Mouse (Mus musculus) left cerebral cortex, adult 2 months (tissue): ENCODE results near the gene Tfcp2l1. TPM values are rescaled to one million over a fixed set of nuclear protein-coding genes. Genes with fewer than 3 reads are reported as not detected.
A peak's percentile ranks its signal among the peaks of the same experiment; 100 is the strongest.
"Not testable (repeated sequence)": the region's sequence is repeated elsewhere in the genome, so short reads cannot be mapped to it uniquely, and the experiment has no call there.

Source experiments
- DNase-seq, 2 experiments: peaks; one replicate each; pipeline ENCODE4 v3.0.0; 2021 to 2022; ENCODE audit warnings: low spot score in 2 of 2, mixed read lengths in 1 of 2; ENCODE audit errors: extremely low spot score in 1 of 2
- H3K27ac ChIP-seq: fragments of 200-600 bp; 2 replicates; pipeline ENCODE4 v1.8.1; 2022
- H3K4me3 ChIP-seq: fragments of 200-600 bp; 2 replicates; pipeline ENCODE4 v1.8.1; 2022
- CTCF ChIP-seq: fragments of 200-600 bp; IDR thresholded peaks from 2 replicates; pipeline ENCODE4 v1.8.1; 2022; ENCODE audit warnings: antibody characterized with exemption, mild to moderate bottlenecking, moderate library complexity
- intact Hi-C: fragments of 180-260 bp; cut with DNase I; formaldehyde crosslinking; loops from one replicate; pipeline ENCODE4 v1.15.1; 2025
- long read RNA-seq, 2 experiments: library from polyadenylated mRNA; stranded (forward); transcript quantifications; one replicate each; pipeline ENCODE4 v2.0.0; 2021; ENCODE audit warnings: borderline mapping rate in 2 of 2
- total RNA-seq, 2 experiments: library from RNA; stranded (reverse); gene quantifications; 2 replicates each; pipeline ENCODE4 v1.2.3; 2021

Gene Tfcp2l1
- total RNA-seq = 1 to 10 TPM; 2.4 to 2.9 TPM
- long read RNA-seq, experiment 1 = 0 reads
- long read RNA-seq, experiment 2 = 0 reads

- peak; percentile 37 to 60 for DNase-seq
- no peak; the same call in none of the 2 replicates for TF ChIP-seq CTCF
- no peak within 1 kb of the TSS for H3K27ac ChIP-seq
- intact Hi-C loops = loop anchor here (5.0 kb wide), 1 partner anchor 129 kb away; no protein-coding TSS in a partner anchor
- peak within 1 kb of the TSS; percentile 52 for H3K4me3 ChIP-seq
Observed at GRCm38 (mm10) chr1:118627781-118628464, at the start of gene Tfcp2l1. TSS of gene Tfcp2l1 (plus strand) at chr1:118627945.

DNA sequence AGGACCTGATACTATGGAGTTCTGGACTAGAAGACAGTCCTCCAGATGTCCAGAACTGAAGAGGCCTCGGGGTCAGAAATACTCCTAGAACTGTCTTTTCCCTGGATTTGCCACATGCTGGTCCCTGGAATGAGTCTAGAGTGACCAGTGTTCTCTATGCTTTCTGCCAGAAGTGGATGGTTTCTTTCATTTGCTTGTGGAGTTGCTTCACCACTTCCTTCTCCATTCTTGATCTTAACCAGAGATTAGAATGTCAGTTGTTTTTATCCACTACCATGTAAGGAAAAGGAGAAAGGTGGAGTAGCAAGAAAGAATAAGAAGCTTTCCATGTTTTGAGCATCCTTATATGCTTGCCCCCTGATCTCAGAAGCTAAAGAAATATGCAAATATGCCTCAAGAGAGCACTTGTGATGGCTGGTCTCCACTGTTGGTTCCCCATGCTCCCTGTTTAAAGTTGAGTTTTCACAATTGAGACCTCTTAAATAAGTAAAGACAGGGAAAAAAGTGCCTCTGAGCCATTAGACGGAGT, 47.5 kb upstream of the Tfcp2l1 start:
- H3K4me3 ChIP-seq = no peak overlapping the region
- intact Hi-C loops = no loop called here

GRCm38 (mm10) chr1:118581179-118581578, 46.6 kb upstream of the Tfcp2l1 start:
- intact Hi-C loops = no loop called here
- Histone ChIP-seq H3K27ac (no peak overlapping the region), H3K4me3 (no peak overlapping the region)
- TF ChIP-seq CTCF = no peak
- DNase-seq = no peak

More for the DNA sequence above, 47.5 kb upstream of the Tfcp2l1 start:
- DNase-seq = no peak
- no peak for TF ChIP-seq CTCF
- no peak overlapping the region for H3K27ac ChIP-seq

DNA sequence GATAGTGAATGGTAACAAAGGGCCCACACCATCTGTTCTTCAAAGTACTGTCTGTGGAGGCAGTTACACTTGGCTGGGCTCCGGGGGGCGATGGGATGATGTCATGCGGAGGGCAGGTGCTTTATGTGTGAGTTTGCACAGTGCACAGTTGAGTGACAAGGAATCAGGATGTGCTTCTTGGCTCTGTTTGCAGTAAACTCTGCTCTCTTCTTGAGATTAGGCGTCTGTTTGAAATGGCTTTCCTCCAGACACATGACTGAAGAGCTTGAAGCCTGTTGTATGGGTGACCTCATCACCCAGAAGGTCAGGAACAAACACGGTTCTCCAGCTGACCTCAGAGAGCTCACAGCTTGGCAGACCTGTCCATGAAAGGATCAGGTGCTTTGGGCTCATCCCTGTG, 38.0 kb upstream of the Tfcp2l1 start:
- Histone ChIP-seq H3K4me3 (no peak overlapping the region), H3K27ac (no peak overlapping the region)
- no peak for TF ChIP-seq CTCF
- DNase-seq = no peak
- intact Hi-C loops = loop anchor here (10.0 kb wide), 1 partner anchor 495 kb away; no protein-coding TSS in a partner anchor

DNA sequence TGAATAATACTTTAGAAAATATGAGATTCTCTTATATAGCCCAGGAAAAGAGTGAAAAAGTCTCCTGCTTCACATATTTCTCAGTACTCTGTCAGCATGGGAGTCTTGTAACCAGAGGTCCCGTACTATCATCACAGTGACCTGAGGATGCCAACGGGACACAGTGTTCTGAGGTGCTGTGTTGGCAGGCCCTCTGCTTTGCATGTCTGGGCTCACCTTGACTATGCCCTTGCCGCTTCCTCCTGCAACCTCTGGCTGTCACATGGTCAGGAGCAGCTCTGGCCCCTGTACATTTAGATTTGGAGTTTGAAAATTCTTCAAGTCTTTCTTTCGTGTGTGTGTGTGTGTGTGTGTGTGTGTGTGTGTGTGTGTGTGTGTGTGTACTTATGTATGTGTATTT, 34.8 kb upstream of the Tfcp2l1 start:
- TF ChIP-seq CTCF = no peak
- H3K4me3 ChIP-seq = no peak overlapping the region
- H3K27ac ChIP-seq = no peak overlapping the region
- intact Hi-C loops = loop anchor here (10.0 kb wide), 1 partner anchor 492 kb away; no protein-coding TSS in a partner anchor
- no peak for DNase-seq

- intact Hi-C loops = loop anchor here (10.0 kb wide), 1 partner anchor 489 kb away; no protein-coding TSS in a partner anchor
- Histone ChIP-seq H3K4me3 (no peak overlapping the region), H3K27ac (no peak overlapping the region)
- DNase-seq = no peak
- TF ChIP-seq CTCF = no peak
Observed at GRCm38 (mm10) chr1:118595395-118595794, 32.4 kb upstream of the Tfcp2l1 start.

- intact Hi-C loops = loop anchor here (10.0 kb wide), 1 partner anchor 487 kb away; no protein-coding TSS in a partner anchor
- Histone ChIP-seq H3K4me3 (no peak overlapping the region), H3K27ac (no peak overlapping the region)
- no peak for DNase-seq
- no peak for TF ChIP-seq CTCF
Observed at GRCm38 (mm10) chr1:118597475-118598213, 30.1 kb upstream of the Tfcp2l1 start.

DNA sequence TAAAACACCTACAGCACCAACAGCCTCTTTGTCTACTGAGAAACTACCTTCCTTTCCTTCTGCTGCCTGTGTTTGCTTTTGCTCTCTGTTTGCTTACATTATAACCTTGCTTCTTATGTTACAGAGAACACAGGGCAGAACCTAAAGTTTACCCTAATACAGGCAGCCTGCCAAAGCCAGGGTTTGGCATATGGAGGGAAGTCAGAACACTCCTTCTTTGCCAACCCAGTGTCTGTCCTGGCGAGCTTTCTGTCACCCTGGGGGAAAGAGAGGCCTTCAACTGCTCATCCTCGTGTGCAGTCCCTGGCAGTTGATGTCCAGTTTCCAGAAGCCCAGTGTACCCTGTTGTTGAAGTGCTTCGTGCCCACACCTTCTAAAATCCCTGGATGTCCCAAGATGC, 29.4 kb upstream of the Tfcp2l1 start:
- Histone ChIP-seq H3K27ac (no peak overlapping the region), H3K4me3 (no peak overlapping the region)
- intact Hi-C loops = loop anchor here (10.0 kb wide), 1 partner anchor 486 kb away; no protein-coding TSS in a partner anchor
- DNase-seq = no peak
- no peak for TF ChIP-seq CTCF

DNA sequence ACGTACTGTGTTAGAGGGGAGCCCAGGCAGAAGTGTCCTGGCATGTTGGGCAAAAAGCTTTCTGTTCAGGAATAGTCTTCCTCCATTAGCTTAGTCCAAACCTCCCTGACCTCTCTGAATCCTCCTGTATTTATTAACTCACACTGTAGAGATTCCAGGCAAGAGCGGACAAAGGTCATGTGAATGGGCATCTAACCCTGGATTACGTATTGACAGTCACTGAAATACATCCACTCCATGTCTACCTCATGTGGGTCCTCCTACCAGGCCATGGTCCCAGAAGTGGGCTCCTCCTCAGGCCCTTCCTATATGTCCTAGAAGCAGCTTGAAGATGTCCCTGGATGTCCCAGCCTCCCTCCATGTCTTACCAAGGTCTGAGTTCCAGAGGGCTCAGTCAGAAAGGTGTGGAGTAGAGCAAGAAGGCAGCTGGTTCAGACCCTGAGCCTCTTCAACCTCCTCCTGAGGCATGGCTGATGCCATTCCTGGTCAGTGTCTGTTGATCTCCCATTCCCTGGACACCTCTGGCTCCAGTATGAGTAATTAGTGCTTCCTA, 14.0 kb upstream of the Tfcp2l1 start:
- intact Hi-C loops = no loop called here
- no peak for TF ChIP-seq CTCF
- no peak overlapping the region for H3K27ac ChIP-seq
- DNase-seq = no peak
- no peak overlapping the region for H3K4me3 ChIP-seq

DNA sequence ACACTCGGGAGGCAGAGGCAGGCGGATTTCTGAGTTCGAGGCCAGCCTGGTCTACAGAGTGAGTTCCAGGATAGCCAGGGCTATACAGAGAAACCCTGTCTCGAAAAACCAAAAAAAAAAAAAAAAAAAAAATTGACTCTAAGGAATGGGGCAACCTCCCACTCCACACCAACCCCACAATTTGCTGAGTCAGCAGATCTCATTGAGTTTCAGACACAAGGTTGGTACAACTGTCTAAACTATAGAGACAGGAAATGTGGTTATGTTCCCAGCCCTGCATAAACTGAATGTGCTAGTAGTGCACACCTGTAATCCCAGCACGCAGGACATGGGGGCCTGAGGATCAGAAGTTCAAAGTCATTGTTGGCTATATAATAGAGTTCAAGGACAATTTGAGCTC, 6.7 kb upstream of the Tfcp2l1 start:
- DNase-seq, intact Hi-C loops, H3K27ac ChIP-seq, H3K4me3 ChIP-seq: not testable (repeated sequence)

- Histone ChIP-seq H3K27ac (no peak overlapping the region), H3K4me3 (no peak overlapping the region)
- intact Hi-C loops = no loop called here
- no peak for DNase-seq
- TF ChIP-seq CTCF = no peak
Observed at GRCm38 (mm10) chr1:118622857-118623256, 4.9 kb upstream of the Tfcp2l1 start.

GRCm38 (mm10) chr1:118625461-118625860, 2.3 kb upstream of the Tfcp2l1 start:
- intact Hi-C loops = loop anchor here (5.0 kb wide), 1 partner anchor 132 kb away; no protein-coding TSS in a partner anchor

More at GRCm38 (mm10) chr1:118625461-118625860, 2.3 kb upstream of the Tfcp2l1 start:
- no peak for DNase-seq
- TF ChIP-seq CTCF = no peak
- H3K4me3 ChIP-seq = no peak overlapping the region
- no peak overlapping the region for H3K27ac ChIP-seq
